Mouse (Mus musculus): ENCODE measurements around the gene Haao. TPM values are rescaled to one million over a fixed set of nuclear protein-coding genes. Genes with fewer than 3 reads are reported as not detected.

Haao gene
- polyA plus RNA-seq, 1 experiment = 96.3 TPM

- WGBS = 12% methylated on average over 7 of the region's 7 CpGs
- peaks cover 5% of the 10 kb centered on the region for H3K4me1 ChIP-seq (ENCODE audit: control insufficient read depth, insufficient read depth, low read length)
- TF ChIP-seq CTCF (IDR thresholded peaks at IDR 0.05; ENCODE audit: control insufficient read depth, insufficient read depth, low read length) (no peak), POLR2A (IDR thresholded peaks at IDR 0.05; ENCODE audit: borderline replicate concordance, control insufficient read depth, low read depth, low read length) (no peak)
- H3K27ac ChIP-seq (ENCODE audit: control insufficient read depth, insufficient read depth, low read depth, low read length, poor library complexity) = peak overlapping the region; percentile 24
- no peak overlapping the region for H3K4me3 ChIP-seq (replicated peaks; ENCODE audit: control insufficient read depth, low read depth, low read length)
Observed at GRCm38 (mm10) chr17:83823835-83824234, 23.9 kb downstream of the Haao start.

GRCm38 (mm10) chr17:83821876-83822275, 25.9 kb downstream of the Haao start:
- no peak overlapping the region for H3K4me3 ChIP-seq (replicated peaks; ENCODE audit: control insufficient read depth, low read depth, low read length)
- no peak overlapping the region for H3K27ac ChIP-seq (ENCODE audit: control insufficient read depth, insufficient read depth, low read depth, low read length, poor library complexity)
- TF ChIP-seq POLR2A (IDR thresholded peaks at IDR 0.05; ENCODE audit: borderline replicate concordance, control insufficient read depth, low read depth, low read length) = no peak
- TF ChIP-seq CTCF (IDR thresholded peaks at IDR 0.05; ENCODE audit: control insufficient read depth, insufficient read depth, low read length) = no peak
- 74% methylated on average over 3 of the region's 3 CpGs for WGBS
- peaks cover 6% of the 10 kb centered on the region for H3K4me1 ChIP-seq (ENCODE audit: control insufficient read depth, insufficient read depth, low read length)

DNA sequence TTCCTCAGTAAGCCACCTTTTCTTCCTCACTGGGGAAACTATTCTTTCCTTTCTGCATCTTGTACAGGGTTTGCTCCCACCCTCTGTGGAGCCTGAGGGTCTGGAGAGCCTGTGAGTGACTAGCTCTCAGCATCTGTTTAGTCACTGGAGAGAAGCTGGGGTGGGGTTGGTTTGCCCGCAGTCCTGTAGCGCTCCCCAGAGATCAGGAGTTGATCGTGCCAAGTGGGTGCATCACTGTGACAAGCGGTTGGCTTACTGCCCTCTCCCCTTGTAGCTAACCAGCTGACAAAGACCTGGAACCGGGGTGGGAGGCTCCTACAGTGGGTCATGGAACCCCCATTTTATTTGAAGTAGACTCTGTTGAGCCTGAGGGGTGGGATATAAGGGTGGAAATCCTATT, 27.1 kb downstream of the Haao start:
- 58% methylated on average over 5 of the region's 5 CpGs for WGBS
- Histone ChIP-seq H3K4me1 (ENCODE audit: control insufficient read depth, insufficient read depth, low read length) (peaks cover 10% of the 10 kb centered on the region), H3K27ac (ENCODE audit: control insufficient read depth, insufficient read depth, low read depth, low read length, poor library complexity) (no peak overlapping the region), H3K4me3 (replicated peaks; ENCODE audit: control insufficient read depth, low read depth, low read length) (no peak overlapping the region)
- TF ChIP-seq POLR2A (IDR thresholded peaks at IDR 0.05; ENCODE audit: borderline replicate concordance, control insufficient read depth, low read depth, low read length) (no peak), CTCF (IDR thresholded peaks at IDR 0.05; ENCODE audit: control insufficient read depth, insufficient read depth, low read length) (no peak)

GRCm38 (mm10) chr17:83819503-83819902, 28.3 kb downstream of the Haao start:
- TF ChIP-seq POLR2A (IDR thresholded peaks at IDR 0.05; ENCODE audit: borderline replicate concordance, control insufficient read depth, low read depth, low read length) = no peak
- no peak for TF ChIP-seq CTCF (IDR thresholded peaks at IDR 0.05; ENCODE audit: control insufficient read depth, insufficient read depth, low read length)
- Histone ChIP-seq H3K4me3 (replicated peaks; ENCODE audit: control insufficient read depth, low read depth, low read length) (no peak overlapping the region), H3K4me1 (ENCODE audit: control insufficient read depth, insufficient read depth, low read length) (peaks cover 10% of the 10 kb centered on the region), H3K27ac (ENCODE audit: control insufficient read depth, insufficient read depth, low read depth, low read length, poor library complexity) (no peak overlapping the region)
- WGBS = 68% methylated on average over 8 of the region's 8 CpGs

GRCm38 (mm10) chr17:83816996-83817395, 30.8 kb downstream of the Haao start:
- peaks cover 13% of the 10 kb centered on the region for H3K4me1 ChIP-seq (ENCODE audit: control insufficient read depth, insufficient read depth, low read length)
- no peak overlapping the region for H3K27ac ChIP-seq (ENCODE audit: control insufficient read depth, insufficient read depth, low read depth, low read length, poor library complexity)
- no peak overlapping the region for H3K4me3 ChIP-seq (replicated peaks; ENCODE audit: control insufficient read depth, low read depth, low read length)
- 28% methylated on average over 7 of the region's 7 CpGs for WGBS
- TF ChIP-seq CTCF (IDR thresholded peaks at IDR 0.05; ENCODE audit: control insufficient read depth, insufficient read depth, low read length) = no peak
- TF ChIP-seq POLR2A (IDR thresholded peaks at IDR 0.05; ENCODE audit: borderline replicate concordance, control insufficient read depth, low read depth, low read length) = no peak

- no peak overlapping the region for H3K4me3 ChIP-seq (replicated peaks; ENCODE audit: control insufficient read depth, low read depth, low read length)
Observed at GRCm38 (mm10) chr17:83813050-83813449, 34.7 kb downstream of the Haao start.

GRCm38 (mm10) chr17:83812200-83812944, 35.4 kb downstream of the Haao start:
- TF ChIP-seq CTCF (IDR thresholded peaks at IDR 0.05; ENCODE audit: control insufficient read depth, insufficient read depth, low read length) = no peak
- no peak for TF ChIP-seq POLR2A (IDR thresholded peaks at IDR 0.05; ENCODE audit: borderline replicate concordance, control insufficient read depth, low read depth, low read length)
- H3K27ac ChIP-seq (ENCODE audit: control insufficient read depth, insufficient read depth, low read depth, low read length, poor library complexity) = peak overlapping the region; percentile 19; the same call in 1 of the 2 replicates
- no peak overlapping the region for H3K4me3 ChIP-seq (replicated peaks; ENCODE audit: control insufficient read depth, low read depth, low read length)
- H3K4me1 ChIP-seq (ENCODE audit: control insufficient read depth, insufficient read depth, low read length) = peaks cover 14% of the 10 kb centered on the region
- WGBS = 68% methylated on average over 17 of the region's 17 CpGs

More at GRCm38 (mm10) chr17:83813050-83813449, 34.7 kb downstream of the Haao start:
- 55% methylated on average over 4 of the region's 4 CpGs for WGBS
- Histone ChIP-seq H3K27ac (ENCODE audit: control insufficient read depth, insufficient read depth, low read depth, low read length, poor library complexity) (no peak overlapping the region), H3K4me1 (ENCODE audit: control insufficient read depth, insufficient read depth, low read length) (peaks cover 13% of the 10 kb centered on the region)
- TF ChIP-seq CTCF (IDR thresholded peaks at IDR 0.05; ENCODE audit: control insufficient read depth, insufficient read depth, low read length) (no peak), POLR2A (IDR thresholded peaks at IDR 0.05; ENCODE audit: borderline replicate concordance, control insufficient read depth, low read depth, low read length) (no peak)

DNA sequence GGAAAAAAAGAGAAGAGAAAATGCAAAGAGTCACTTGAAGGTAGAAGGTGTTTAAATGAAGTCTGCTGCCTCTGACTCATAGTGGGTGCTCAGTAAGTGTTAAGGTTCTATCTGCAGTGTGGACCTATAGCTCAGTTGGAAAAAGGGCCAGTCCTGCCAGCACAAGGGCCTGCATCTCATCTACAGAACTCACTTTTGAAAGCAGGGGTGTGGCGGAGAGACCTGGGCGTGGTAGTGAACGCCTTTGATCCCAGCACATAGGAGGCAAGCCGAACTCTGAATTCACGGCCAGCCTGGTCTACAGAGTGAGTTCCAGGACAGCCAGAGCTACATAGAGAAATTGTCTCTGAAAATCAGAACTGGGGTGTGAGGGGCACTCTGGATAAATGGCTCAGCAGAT, 37.5 kb downstream of the Haao start:
- WGBS = 67% methylated on average over 5 of the region's 5 CpGs
- Histone ChIP-seq H3K4me3 (replicated peaks; ENCODE audit: control insufficient read depth, low read depth, low read length) (no peak overlapping the region), H3K4me1 (ENCODE audit: control insufficient read depth, insufficient read depth, low read length) (peaks cover 11% of the 10 kb centered on the region), H3K27ac (ENCODE audit: control insufficient read depth, insufficient read depth, low read depth, low read length, poor library complexity) (no peak overlapping the region; the same call in 1 of the 2 replicates)
- TF ChIP-seq CTCF (IDR thresholded peaks at IDR 0.05; ENCODE audit: control insufficient read depth, insufficient read depth, low read length) (no peak), POLR2A (IDR thresholded peaks at IDR 0.05; ENCODE audit: borderline replicate concordance, control insufficient read depth, low read depth, low read length) (no peak)

All from bone marrow, adult 2 months (tissue).